Mouse (Mus musculus): ENCODE results near the gene Atxn7l1. TPM values are rescaled to one million over a fixed set of nuclear protein-coding genes. Genes with fewer than 3 reads are reported as not detected.

The Atxn7l1 gene
- polyA plus RNA-seq, 1 experiment from 2014 or later, result 25.7 TPM

GRCm38 (mm10) chr12:33246878-33247277 is 99.4 kb downstream of the Atxn7l1 start:
- Histone ChIP-seq H3K9me3 (ENCODE audit: control insufficient read depth, low read length) (no peaks in the 10 kb centered on the region), H3K9ac (no peak overlapping the region), H3K27me3 (ENCODE audit: control insufficient read depth, insufficient read depth, low read length) (no peaks in the 10 kb centered on the region), H3K4me3 (replicated peaks; ENCODE audit: low read length) (no peak overlapping the region), H3K36me3 (replicated peaks; ENCODE audit: control insufficient read depth, insufficient read depth) (0 out of 2 replicates have a peak, but pooled peaks cover 5% of the 10 kb centered on the region), H3K4me1 (replicated peaks; ENCODE audit: control insufficient read depth, insufficient read depth, low read length) (peaks cover 55% of the 10 kb centered on the region), H3K4me2 (replicated peaks) (no peak overlapping the region), H3K27ac (peak overlapping the region; percentile 23)
- ATAC-seq (ENCODE audit: low FRiP score) (no peak), DNase-seq (ENCODE audit: low spot score) (no peak)
- 26% methylated on average over 8 of the region's 8 CpGs for WGBS

- no peaks in the 10 kb centered on the region for H3K27me3 ChIP-seq (ENCODE audit: control insufficient read depth, insufficient read depth, low read length)
- no peak overlapping the region for H3K4me2 ChIP-seq (replicated peaks)
- DNase-seq (ENCODE audit: low spot score), result no peak
- 94% methylated on average over 6 of the region's 6 CpGs for WGBS
- no peaks in the 10 kb centered on the region for H3K9me3 ChIP-seq (ENCODE audit: control insufficient read depth, low read length)
- no peak for ATAC-seq (ENCODE audit: low FRiP score)
- no peak overlapping the region for H3K4me3 ChIP-seq (replicated peaks; ENCODE audit: low read length)
- peaks cover 53% of the 10 kb centered on the region for H3K4me1 ChIP-seq (replicated peaks; ENCODE audit: control insufficient read depth, insufficient read depth, low read length)
- H3K36me3 ChIP-seq (replicated peaks; ENCODE audit: control insufficient read depth, insufficient read depth), result 0 out of 2 replicates have a peak, but pooled peaks cover 5% of the 10 kb centered on the region
- H3K9ac ChIP-seq, result no peak overlapping the region
- H3K27ac ChIP-seq, result peak overlapping the region; percentile 59; the same call in 1 of the 2 replicates
Observed at GRCm38 (mm10) chr12:33250197-33250596, 102.7 kb downstream of the Atxn7l1 start.

- ATAC-seq (ENCODE audit: low FRiP score), result no peak
- WGBS, result 54% methylated on average over 8 of the region's 8 CpGs
- H3K27ac ChIP-seq, result peak overlapping the region; percentile 21; the same call in 1 of the 2 replicates
Observed at GRCm38 (mm10) chr12:33251399-33251798, 103.9 kb downstream of the Atxn7l1 start.

GRCm38 (mm10) chr12:33252621-33253020 is 105.1 kb downstream of the Atxn7l1 start:
- 85% methylated on average over 6 of the region's 6 CpGs for WGBS
- no peaks in the 10 kb centered on the region for H3K27me3 ChIP-seq (ENCODE audit: control insufficient read depth, insufficient read depth, low read length)
- H3K4me2 ChIP-seq (replicated peaks), result no peak overlapping the region
- H3K4me1 ChIP-seq (replicated peaks; ENCODE audit: control insufficient read depth, insufficient read depth, low read length), result peaks cover 33% of the 10 kb centered on the region
- DNase-seq (ENCODE audit: low spot score) (no peak), ATAC-seq (ENCODE audit: low FRiP score) (no peak)
- H3K27ac ChIP-seq, result peak overlapping the region; percentile 69
- no peak overlapping the region for H3K4me3 ChIP-seq (replicated peaks; ENCODE audit: low read length)
- 0 out of 2 replicates have a peak, but pooled peaks cover 5% of the 10 kb centered on the region for H3K36me3 ChIP-seq (replicated peaks; ENCODE audit: control insufficient read depth, insufficient read depth)
- 0 out of 2 replicates have a peak overlapping the region, but pooled peaks have one; percentile 11 for H3K9ac ChIP-seq
- no peaks in the 10 kb centered on the region for H3K9me3 ChIP-seq (ENCODE audit: control insufficient read depth, low read length)

More at GRCm38 (mm10) chr12:33251399-33251798, 103.9 kb downstream of the Atxn7l1 start:
- no peak for DNase-seq (ENCODE audit: low spot score)
- Histone ChIP-seq H3K36me3 (replicated peaks; ENCODE audit: control insufficient read depth, insufficient read depth) (0 out of 2 replicates have a peak, but pooled peaks cover 5% of the 10 kb centered on the region), H3K4me3 (replicated peaks; ENCODE audit: low read length) (no peak overlapping the region), H3K9ac (no peak overlapping the region), H3K27me3 (ENCODE audit: control insufficient read depth, insufficient read depth, low read length) (no peaks in the 10 kb centered on the region), H3K4me1 (replicated peaks; ENCODE audit: control insufficient read depth, insufficient read depth, low read length) (peaks cover 41% of the 10 kb centered on the region), H3K9me3 (ENCODE audit: control insufficient read depth, low read length) (no peaks in the 10 kb centered on the region), H3K4me2 (replicated peaks) (no peak overlapping the region)

- H3K4me1 ChIP-seq (replicated peaks; ENCODE audit: control insufficient read depth, insufficient read depth, low read length), result peaks cover 33% of the 10 kb centered on the region
- no peak for DNase-seq (ENCODE audit: low spot score)
- H3K4me2 ChIP-seq (replicated peaks), result no peak overlapping the region
- H3K36me3 ChIP-seq (replicated peaks; ENCODE audit: control insufficient read depth, insufficient read depth), result 0 out of 2 replicates have a peak, but pooled peaks cover 5% of the 10 kb centered on the region
- peak overlapping the region; percentile 69 for H3K27ac ChIP-seq
- 36% methylated on average over 9 of the region's 9 CpGs for WGBS
- H3K9ac ChIP-seq, result peak overlapping the region; percentile 11; the same call in 1 of the 2 replicates
- H3K4me3 ChIP-seq (replicated peaks; ENCODE audit: low read length), result no peak overlapping the region
- no peaks in the 10 kb centered on the region for H3K9me3 ChIP-seq (ENCODE audit: control insufficient read depth, low read length)
- no peaks in the 10 kb centered on the region for H3K27me3 ChIP-seq (ENCODE audit: control insufficient read depth, insufficient read depth, low read length)
- no peak for ATAC-seq (ENCODE audit: low FRiP score)
Observed at GRCm38 (mm10) chr12:33253206-33253605, 105.7 kb downstream of the Atxn7l1 start.

- H3K9me3 ChIP-seq (ENCODE audit: control insufficient read depth, low read length), result no peaks in the 10 kb centered on the region
- no peaks in the 10 kb centered on the region for H3K27me3 ChIP-seq (ENCODE audit: control insufficient read depth, insufficient read depth, low read length)
- peaks cover 26% of the 10 kb centered on the region for H3K4me1 ChIP-seq (replicated peaks; ENCODE audit: control insufficient read depth, insufficient read depth, low read length)
- H3K36me3 ChIP-seq (replicated peaks; ENCODE audit: control insufficient read depth, insufficient read depth), result 0 out of 2 replicates have a peak, but pooled peaks cover under 1% of the 10 kb centered on the region
- H3K9ac ChIP-seq, result no peak overlapping the region
- DNase-seq (ENCODE audit: low spot score) (no peak), ATAC-seq (ENCODE audit: low FRiP score) (no peak)
- 86% methylated on average over 2 of the region's 2 CpGs for WGBS
- no peak overlapping the region for H3K4me2 ChIP-seq (replicated peaks)
- no peak overlapping the region for H3K27ac ChIP-seq
- no peak overlapping the region for H3K4me3 ChIP-seq (replicated peaks; ENCODE audit: low read length)
Observed at GRCm38 (mm10) chr12:33255256-33255655, 107.8 kb downstream of the Atxn7l1 start.

- WGBS, result 97% methylated on average over 6 of the region's 6 CpGs
- Histone ChIP-seq H3K27me3 (ENCODE audit: control insufficient read depth, insufficient read depth, low read length) (no peaks in the 10 kb centered on the region), H3K4me1 (replicated peaks; ENCODE audit: control insufficient read depth, insufficient read depth, low read length) (peaks cover 26% of the 10 kb centered on the region), H3K9me3 (ENCODE audit: control insufficient read depth, low read length) (no peaks in the 10 kb centered on the region), H3K27ac (no peak overlapping the region), H3K36me3 (replicated peaks; ENCODE audit: control insufficient read depth, insufficient read depth) (no peaks in the 10 kb centered on the region), H3K4me3 (replicated peaks; ENCODE audit: low read length) (no peak overlapping the region), H3K9ac (no peak overlapping the region), H3K4me2 (replicated peaks) (no peak overlapping the region)
- ATAC-seq (ENCODE audit: low FRiP score) (no peak), DNase-seq (ENCODE audit: low spot score) (no peak)
Observed at GRCm38 (mm10) chr12:33256426-33256825, 108.9 kb downstream of the Atxn7l1 start.

- H3K9me3 ChIP-seq (ENCODE audit: control insufficient read depth, low read length), result no peaks in the 10 kb centered on the region
- no peak overlapping the region for H3K4me3 ChIP-seq (replicated peaks; ENCODE audit: low read length)
- ATAC-seq (ENCODE audit: low FRiP score), result no peak
- no peaks in the 10 kb centered on the region for H3K36me3 ChIP-seq (replicated peaks; ENCODE audit: control insufficient read depth, insufficient read depth)
- no peak for DNase-seq (ENCODE audit: low spot score)
- peaks cover 8% of the 10 kb centered on the region; the same call in 1 of the 2 replicates for H3K4me1 ChIP-seq (replicated peaks; ENCODE audit: control insufficient read depth, insufficient read depth, low read length)
- no peak overlapping the region for H3K4me2 ChIP-seq (replicated peaks)
- 90% methylated on average over 5 of the region's 5 CpGs for WGBS
- H3K27me3 ChIP-seq (ENCODE audit: control insufficient read depth, insufficient read depth, low read length), result no peaks in the 10 kb centered on the region
- H3K27ac ChIP-seq, result no peak overlapping the region
- no peak overlapping the region for H3K9ac ChIP-seq
Observed at GRCm38 (mm10) chr12:33258995-33259529, 111.6 kb downstream of the Atxn7l1 start.

GRCm38 (mm10) chr12:33260575-33260974 is 113.1 kb downstream of the Atxn7l1 start:
- Histone ChIP-seq H3K9me3 (ENCODE audit: control insufficient read depth, low read length) (no peaks in the 10 kb centered on the region), H3K36me3 (replicated peaks; ENCODE audit: control insufficient read depth, insufficient read depth) (no peaks in the 10 kb centered on the region), H3K9ac (no peak overlapping the region), H3K27me3 (ENCODE audit: control insufficient read depth, insufficient read depth, low read length) (no peaks in the 10 kb centered on the region), H3K4me3 (replicated peaks; ENCODE audit: low read length) (no peak overlapping the region), H3K4me2 (replicated peaks) (no peak overlapping the region), H3K27ac (no peak overlapping the region), H3K4me1 (replicated peaks; ENCODE audit: control insufficient read depth, insufficient read depth, low read length) (no peaks in the 10 kb centered on the region)
- no peak for DNase-seq (ENCODE audit: low spot score)
- ATAC-seq (ENCODE audit: low FRiP score), result no peak
- WGBS, result 85% methylated on average over 7 of the region's 7 CpGs
